Mouse (Mus musculus): ENCODE measurements around the gene Cenpj.

DNA sequence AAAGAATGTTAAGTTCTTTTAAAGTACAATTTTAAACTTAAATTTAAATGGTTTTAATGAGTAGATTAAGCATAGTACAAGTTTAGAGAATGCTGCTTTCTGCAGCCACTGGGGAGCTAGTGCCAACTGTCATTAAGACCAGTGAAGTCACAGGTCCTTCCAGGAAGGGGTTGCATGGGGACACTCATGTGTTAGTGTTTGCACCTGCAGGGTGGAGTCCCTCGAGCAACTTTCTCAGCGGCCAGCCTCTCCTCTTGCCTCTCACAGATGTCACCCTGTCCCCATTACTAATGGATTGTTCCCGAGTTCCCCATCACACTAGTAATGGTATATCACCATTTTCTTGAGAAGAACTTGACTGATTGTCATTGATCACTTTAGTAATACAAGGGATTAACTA is 38.0 kb upstream of the Cenpj start:
- TF ChIP-seq CTCF (IDR thresholded peaks at IDR 0.05; ENCODE audit: low read depth) (no peak), EP300 (IDR thresholded peaks at IDR 0.05; ENCODE audit: low read depth) (no peak)
